Mouse (Mus musculus) embryo, embryonic 11 days (tissue): Measurements from ENCODE around the gene Cradd.

ENCODE experiments used
- DNase-seq: peaks from one replicate; pipeline ENCODE4 v3.0.0-alpha.2; 2015

The Cradd gene

DNA sequence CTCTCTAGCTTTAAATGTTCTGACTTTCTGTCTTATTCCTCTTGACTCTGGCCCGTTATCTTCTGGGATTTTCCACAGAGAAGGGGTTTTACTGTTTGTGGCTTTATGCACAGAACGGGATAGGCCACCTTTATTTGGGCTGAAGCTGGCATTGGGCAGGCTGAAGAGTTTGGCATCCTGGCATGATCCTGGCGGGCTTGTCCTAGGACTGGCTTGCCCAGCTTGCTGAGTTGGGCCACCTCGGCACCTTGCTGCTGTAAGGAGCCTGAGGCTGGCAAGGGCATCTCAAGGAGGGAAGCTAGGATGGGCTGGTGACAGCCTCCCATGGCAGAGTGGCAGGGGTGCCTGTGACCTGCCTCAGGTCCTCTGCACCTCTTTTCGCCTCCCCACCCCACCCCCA is 55.6 kb downstream of the Cradd start:
- no peak for DNase-seq

GRCm38 (mm10) chr10:95266983-95267382 is 57.0 kb downstream of the Cradd start:
- no peak for DNase-seq

DNA sequence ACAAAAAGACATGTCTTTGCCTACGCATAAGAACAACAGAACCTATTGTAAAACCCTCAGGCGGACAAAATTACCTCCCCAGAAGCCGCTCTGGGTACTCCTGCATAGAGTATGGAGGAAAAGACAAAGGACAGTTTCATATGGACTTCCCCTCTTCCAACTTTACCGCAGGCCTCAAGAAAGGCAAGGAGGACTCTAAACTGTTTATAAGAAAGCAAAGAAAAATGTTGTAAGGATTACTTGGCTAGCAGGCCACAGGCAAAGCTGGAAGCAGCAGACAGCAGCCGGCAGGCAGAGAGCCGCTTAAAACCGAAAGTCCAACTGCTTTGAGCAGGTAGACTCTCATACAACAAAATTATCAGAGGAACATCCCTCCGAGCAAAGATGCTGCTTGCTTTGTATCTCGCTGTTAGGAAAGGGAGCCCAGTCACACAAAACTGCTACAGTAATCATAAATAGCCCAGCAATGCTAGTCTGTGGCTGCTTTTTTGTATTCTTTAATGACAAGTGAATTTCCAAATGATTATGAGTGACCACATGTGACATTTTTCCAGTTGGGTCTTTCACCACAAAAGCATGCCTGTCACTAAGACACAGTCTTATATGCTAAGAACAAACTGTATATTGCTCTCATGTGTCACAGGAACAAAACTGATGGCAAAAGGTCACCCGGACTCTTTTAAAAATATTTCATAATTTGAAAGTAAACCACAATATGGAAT is 57.7 kb downstream of the Cradd start:
- DNase-seq, result no peak

- no peak for DNase-seq
These were observed 58.4 kb downstream of the Cradd start for GRCm38 (mm10) chr10:95265576-95265975.

DNA sequence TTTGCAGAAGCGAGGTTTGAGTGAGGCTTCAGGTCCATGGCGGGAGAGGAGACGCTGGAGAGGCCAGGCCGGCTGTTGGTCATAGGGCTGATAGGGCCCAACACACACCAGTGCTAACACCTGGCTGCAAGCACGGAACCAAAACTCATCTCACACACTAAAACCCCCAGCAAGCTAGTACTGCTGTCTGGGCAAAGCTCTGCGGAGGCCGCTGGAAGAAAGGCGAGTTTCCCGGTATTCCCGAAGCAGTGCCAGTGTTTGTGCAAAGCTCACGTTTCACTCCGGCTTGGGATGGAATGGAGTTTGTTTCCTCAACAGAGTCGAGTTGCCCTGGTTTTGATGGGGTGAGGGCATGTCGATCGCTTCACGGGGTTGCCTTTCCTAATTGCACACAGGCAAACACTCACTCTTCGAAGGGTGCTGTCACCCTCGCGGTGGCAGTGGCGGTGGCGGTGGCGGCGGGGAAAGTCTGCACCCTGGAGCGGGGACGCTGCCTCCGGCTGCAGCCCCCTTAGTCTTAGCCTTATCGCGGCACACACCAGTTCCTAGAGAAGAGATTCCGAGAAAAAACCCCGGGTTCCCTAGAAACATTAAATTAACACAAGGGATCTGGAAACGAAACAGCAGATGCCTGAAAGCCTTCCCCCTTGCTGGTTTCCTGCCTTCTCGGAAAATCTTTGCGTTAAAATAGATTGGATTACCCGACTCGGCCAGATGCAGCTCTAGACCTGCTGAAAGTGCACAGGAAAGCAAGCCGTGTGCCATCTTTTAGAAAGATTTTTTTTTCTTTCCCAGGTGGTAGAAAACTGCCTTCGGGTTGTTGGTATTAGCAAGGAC is 59.2 kb downstream of the Cradd start:
- peak; percentile 68 for DNase-seq

DNA sequence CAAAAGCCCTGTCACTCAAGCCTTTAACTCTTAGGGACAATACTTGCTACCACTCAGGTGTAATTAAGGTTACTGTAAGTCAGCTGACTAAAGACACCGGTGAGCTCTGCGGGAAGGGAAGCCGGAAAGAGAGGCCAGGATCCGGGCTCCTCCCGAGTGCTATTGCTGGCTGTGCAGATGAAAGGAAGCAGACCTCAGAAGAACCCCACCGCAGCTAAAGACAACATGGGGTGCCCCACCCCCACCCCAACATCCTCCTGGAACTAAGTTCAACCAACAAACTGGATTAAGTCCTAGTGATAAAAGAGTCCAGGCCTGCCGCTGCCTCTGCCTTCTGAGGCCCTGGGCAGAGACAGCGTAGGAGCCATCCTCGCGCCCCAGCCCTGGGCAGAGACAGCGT is 61.5 kb downstream of the Cradd start:
- DNase-seq, result peak; percentile 38

GRCm38 (mm10) chr10:95261279-95261678 is 62.7 kb downstream of the Cradd start:
- no peak for DNase-seq

DNA sequence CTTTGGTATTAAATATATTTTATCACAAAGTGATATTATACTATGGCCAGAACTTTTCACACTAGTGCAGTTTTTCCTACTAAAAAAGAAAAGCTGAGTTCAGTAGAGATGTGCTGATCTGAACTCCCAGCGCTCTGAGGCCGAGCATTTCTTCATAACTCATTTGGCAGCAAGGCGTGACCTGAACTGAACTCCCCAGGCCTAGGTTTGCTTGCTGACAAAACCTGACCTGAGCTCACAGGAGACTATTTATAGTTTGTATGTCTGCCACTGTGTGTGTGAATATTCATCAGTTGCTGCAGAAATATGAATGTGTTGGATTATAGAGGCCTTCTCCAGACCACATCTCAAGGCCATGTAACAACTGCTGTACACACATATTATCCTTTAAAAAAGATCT is 63.5 kb downstream of the Cradd start:
- DNase-seq, result no peak

DNA sequence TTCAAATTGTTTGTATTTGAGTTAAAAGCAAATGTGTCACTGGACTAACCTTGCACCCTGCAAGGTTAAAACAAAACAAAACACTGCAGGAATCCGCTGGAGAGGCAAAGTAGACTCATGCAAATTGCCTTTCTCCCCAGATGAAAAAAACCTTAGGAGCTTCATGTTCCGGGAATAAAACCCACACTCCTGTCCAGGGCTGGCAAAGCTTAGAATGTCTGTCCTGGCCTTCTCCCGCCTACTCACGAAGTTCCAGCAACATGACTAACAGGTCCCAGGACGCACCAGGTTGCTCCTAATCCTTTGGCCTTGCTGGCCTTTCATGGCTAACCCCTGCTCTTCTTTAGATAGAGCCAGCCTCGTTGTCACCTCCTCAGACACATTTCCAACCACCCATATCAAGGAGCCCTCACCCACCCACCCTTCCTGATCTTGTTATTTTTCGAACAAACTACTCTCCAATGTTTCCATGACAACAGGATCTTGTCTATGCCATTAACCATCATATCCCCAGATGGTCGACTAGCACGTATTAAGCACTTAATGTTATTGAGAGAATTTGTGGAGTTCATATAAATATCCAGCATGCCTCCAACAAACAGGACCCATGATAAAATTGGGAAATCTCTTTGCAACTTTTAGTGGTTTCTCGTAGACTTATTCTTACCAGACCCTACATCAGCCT is 65.3 kb downstream of the Cradd start:
- no peak for DNase-seq

GRCm38 (mm10) chr10:95257979-95258378 is 66.0 kb downstream of the Cradd start:
- peak; percentile 47 for DNase-seq

- DNase-seq, result no peak
These were observed 67.8 kb downstream of the Cradd start for GRCm38 (mm10) chr10:95256095-95256494.

DNA sequence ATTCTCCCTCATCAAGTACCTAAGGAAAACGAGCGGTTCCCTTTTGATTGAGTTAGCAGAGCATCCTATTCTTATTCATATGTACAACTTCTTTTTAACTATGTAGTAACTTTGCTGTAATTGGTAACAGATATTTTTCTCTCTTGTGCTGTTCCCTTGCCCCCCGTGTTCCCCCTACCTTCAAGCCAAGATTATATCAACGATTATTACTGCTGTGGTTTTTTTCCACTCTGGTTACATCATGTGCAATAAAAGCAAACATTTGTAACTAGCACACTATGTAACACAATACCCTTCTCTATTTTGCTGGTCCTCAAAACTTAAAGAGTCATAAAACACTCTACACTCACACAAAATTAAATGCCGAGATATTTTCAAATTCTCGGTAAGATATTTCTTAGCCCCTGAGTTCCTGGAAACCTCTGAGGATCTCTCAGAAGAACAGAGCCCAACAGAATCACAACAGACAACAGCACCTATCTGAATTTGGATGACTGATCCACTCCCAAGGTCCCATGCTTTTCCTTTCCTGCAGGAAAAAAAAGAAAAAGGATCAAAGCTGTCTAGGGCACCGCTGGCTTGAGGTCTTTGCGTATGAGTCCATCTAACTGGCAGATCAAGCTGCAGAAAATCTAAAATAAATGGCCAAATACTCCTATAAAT is 68.8 kb downstream of the Cradd start:
- DNase-seq, result no peak

DNA sequence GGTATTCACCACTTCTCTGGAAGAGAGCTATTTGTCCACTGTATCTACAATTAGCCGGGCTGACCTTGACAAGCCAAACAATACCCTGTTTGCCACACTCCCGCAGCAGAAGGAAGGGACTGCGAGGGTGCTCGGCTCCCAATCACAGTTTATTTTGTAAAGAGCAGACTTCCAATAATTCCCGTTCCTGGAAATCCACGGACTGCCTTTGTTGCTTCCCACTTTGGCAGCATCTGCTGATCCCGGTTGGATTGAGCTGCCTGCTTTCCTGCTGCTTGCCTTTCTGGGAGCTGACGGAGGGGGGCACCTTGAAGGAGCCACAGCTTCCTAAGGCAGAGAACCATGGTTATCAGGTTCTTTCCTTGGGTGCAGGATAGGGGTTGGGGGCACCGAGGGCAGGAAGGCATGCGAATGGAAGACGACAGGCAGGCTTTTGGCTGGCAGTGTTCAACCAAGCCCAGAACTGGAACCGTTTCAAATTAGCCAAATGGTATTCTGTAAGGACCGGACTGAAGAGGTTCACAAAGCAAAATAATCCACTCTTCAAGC is 69.4 kb downstream of the Cradd start:
- no peak for DNase-seq

DNA sequence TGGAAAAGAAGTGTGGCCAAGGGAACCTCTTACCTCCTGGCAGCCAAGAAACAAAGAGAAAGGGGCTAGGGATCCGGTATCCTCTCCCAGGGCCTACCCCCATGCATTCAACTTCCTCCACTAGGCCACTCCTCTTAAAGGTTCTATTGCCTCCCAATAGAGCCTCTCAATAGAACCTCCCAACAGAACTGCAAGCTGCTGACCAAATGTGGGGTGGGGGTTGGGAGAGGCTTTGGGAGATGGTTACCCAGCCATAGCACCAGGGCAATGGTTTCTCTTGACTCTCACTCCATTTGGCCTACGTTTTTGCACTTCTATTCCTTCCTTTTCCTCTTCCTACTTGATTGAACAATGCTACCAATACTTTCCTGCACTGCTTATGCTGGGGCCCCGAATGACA is 69.9 kb downstream of the Cradd start:
- no peak for DNase-seq

- no peak for DNase-seq
These were observed 72.3 kb downstream of the Cradd start for GRCm38 (mm10) chr10:95251674-95252073.

GRCm38 (mm10) chr10:95248362-95248761 is 75.6 kb downstream of the Cradd start:
- DNase-seq, result no peak

DNA sequence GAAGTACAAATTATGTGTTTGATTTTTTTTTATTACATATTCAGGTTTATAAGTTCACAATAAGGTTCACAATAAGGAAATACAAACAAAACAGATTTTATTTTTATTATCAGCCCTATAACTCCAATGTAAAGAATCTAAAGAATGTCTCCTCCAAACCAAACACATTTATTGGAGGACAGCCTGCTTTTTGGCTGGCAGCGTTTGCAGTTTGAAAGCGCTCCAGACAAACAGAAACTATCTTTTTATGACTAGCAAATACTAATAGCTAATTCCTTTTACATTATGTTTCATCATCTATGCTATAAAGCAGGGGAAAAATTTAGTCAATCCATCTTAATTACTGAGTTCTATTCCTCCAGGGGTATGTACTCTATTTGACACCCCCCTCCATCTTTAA is 77.2 kb downstream of the Cradd start:
- DNase-seq, result no peak

- no peak for DNase-seq
These were observed 78.3 kb downstream of the Cradd start for GRCm38 (mm10) chr10:95245680-95245982.

GRCm38 (mm10) chr10:95244961-95245679 is 78.8 kb downstream of the Cradd start:
- no peak for DNase-seq

- no peak for DNase-seq
These were observed 84.5 kb downstream of the Cradd start for GRCm38 (mm10) chr10:95239196-95240069.

DNA sequence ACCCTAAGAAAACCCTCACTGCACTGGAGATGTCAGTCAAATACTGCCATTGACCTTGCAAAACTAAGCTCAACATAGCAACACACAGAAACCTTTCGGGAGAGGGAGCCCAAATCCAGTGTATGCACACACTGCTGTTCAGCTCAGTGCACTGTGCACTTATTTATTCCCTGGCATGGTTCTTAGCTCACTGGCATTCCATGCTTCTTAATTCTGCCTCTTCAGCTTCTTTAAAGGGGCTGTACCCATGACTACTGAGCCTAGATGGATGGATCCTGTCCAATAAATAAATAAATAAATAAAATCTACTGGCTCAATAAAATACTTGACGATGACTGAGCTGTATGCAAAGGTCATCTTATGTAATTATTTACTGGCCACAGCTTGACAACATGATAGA is 85.3 kb downstream of the Cradd start:
- no peak for DNase-seq
